Mouse (Mus musculus) subcutaneous adipose tissue, adult 2 months (tissue): ENCODE results near the gene Zfp174. TPM values are rescaled to one million over a fixed set of nuclear protein-coding genes. Genes with fewer than 3 reads are reported as not detected.

Source experiments
- polyA plus RNA-seq: library from polyadenylated mRNA; depleted of rRNA; stranded (reverse); fragments of >200 nt; gene quantifications from 2 replicates; pipeline ENCODE4 v1.2.3, GENCODE M21; 2012; ENCODE audit warnings: low replicate concordance; rRNA removed

Zfp174 gene
- 1.7 TPM in 2 replicates for polyA plus RNA-seq

GRCm38 (mm10) chr16:3846711-3847518 is at the start of gene Zfp174:
Gene Zfp174, plus strand, starts transcription at chr16:3847268.

GRCm38 (mm10) chr16:3830588-3831109 is 16.4 kb upstream of the Zfp174 start, which contains the start of gene Olfr15:
Gene Olfr15, plus strand, starts transcription at chr16:3830878.

GRCm38 (mm10) chr16:3872216-3873047 is 25.4 kb downstream of the Zfp174 start, which contains the start of gene Naa60:
Gene Naa60, plus strand, starts transcription at chr16:3872375.

GRCm38 (mm10) chr16:3884201-3885064 is 37.4 kb downstream of the Zfp174 start, which contains the start of the genes Zfp597 and Gm20695:
Gene Zfp597, minus strand, starts transcription at chr16:3884561.
Gene Gm20695, plus strand, starts transcription at chr16:3884648.

Other genes with a start within 250 kb of the Zfp174 start
- gene Mefv, start 129.2 kb upstream of the Zfp174 start, polyA plus RNA-seq: 0.14 and 0.45 TPM in 2 replicates
- 6.2 and 12.8 TPM in 2 replicates for gene Zfp263, start 103.2 kb upstream of the Zfp174 start, polyA plus RNA-seq
- not detected in 2 replicates for gene Olfr15, start 16.4 kb upstream of the Zfp174 start, polyA plus RNA-seq
- gene Naa60, start 25.1 kb downstream of the Zfp174 start, polyA plus RNA-seq: 74.6 and 92.9 TPM in 2 replicates
- gene Zfp597, start 37.3 kb downstream of the Zfp174 start, polyA plus RNA-seq: 2.4 and 3.6 TPM in 2 replicates
- 0.29 TPM in 1 of 2 replicates, not detected in the other for gene Gm20695, start 37.4 kb downstream of the Zfp174 start, polyA plus RNA-seq
- 7.1 and 7.5 TPM in 2 replicates for gene 1700037C18Rik, start 61.4 kb downstream of the Zfp174 start, polyA plus RNA-seq
- 3.5 and 9.6 TPM in 2 replicates for gene Cluap1, start 61.5 kb downstream of the Zfp174 start, polyA plus RNA-seq
- 2.2 and 4.0 TPM in 2 replicates for gene Nlrc3, start 129.4 kb downstream of the Zfp174 start, polyA plus RNA-seq
- 12.5 and 29.1 TPM in 2 replicates for gene Slx4, start 156.5 kb downstream of the Zfp174 start, polyA plus RNA-seq
- 0.06 TPM in 2 replicates for gene Dnase1, start 189.7 kb downstream of the Zfp174 start, polyA plus RNA-seq
- gene Trap1, start 230.6 kb downstream of the Zfp174 start, polyA plus RNA-seq: 141 and 173 TPM in 2 replicates